Mouse (Mus musculus): ENCODE measurements around the gene Ptpru.
"Not testable (repeated sequence)": the region's sequence is repeated elsewhere in the genome, so short reads cannot be mapped to it uniquely, and the experiment has no call there.

Ptpru gene

DNA sequence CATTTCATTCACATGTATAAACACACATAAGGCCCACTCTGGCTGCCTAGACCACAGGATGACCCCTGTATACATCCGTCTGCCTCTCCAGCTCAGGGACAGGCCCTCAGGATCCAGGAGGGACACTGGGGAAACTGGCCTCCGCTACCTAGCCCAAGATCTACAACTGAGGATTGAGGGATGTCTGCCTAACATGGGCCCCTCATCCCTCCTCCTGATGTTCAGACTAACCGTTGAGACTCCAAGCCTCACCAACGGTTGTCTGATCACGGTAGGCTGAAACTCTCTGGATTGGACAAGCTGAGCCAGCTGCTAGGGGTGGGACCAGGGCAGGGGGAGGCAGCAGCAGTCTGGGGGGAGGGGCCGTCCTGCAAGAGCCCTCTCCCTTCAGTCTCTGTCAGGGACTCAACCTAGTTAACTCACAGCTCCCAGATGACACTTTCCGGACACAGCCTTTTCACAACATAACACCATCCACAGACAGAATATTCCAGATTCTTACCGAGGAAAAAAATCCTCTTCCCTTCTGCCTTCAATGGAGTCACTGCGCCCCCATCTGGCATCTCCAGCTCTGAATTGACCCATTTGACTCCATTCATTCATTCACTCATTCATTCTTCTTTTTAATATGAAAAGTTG, 4.0 kb downstream of the Ptpru start:
- no peak for DNase-seq (ENCODE audit: low spot score in 2 of 2)

DNA sequence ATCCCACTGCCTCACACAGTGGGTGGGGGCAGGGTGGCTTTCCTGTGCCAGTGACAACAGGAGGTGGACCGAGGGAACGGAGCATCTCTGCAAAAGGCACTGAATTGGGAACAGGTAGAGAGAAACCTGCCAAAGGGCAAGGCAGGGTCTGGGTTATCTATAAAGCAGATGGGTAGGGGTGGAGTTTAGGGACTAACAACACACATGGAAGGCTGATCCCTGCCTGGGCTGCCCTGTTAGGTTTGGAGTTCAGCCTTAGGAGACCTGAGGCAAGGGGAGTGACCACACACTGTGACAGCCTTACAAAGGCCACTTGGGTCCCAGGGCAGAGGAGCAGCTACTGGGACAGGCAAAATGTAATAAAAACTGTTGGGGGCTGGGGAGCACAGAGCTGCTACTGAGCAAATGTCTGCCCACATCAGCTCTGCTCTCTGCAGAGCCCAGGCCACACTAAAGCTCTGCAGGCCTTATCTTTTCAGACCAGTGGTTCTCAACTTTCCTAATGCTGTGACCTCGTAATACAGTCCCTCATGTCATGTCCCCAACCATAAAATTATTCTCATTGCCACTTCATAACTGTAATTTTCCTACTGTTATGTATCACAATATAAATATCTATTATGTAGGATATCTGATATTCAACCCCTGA, 5.2 kb downstream of the Ptpru start:
- DNase-seq (ENCODE audit: low spot score in 2 of 2) = no peak

DNA sequence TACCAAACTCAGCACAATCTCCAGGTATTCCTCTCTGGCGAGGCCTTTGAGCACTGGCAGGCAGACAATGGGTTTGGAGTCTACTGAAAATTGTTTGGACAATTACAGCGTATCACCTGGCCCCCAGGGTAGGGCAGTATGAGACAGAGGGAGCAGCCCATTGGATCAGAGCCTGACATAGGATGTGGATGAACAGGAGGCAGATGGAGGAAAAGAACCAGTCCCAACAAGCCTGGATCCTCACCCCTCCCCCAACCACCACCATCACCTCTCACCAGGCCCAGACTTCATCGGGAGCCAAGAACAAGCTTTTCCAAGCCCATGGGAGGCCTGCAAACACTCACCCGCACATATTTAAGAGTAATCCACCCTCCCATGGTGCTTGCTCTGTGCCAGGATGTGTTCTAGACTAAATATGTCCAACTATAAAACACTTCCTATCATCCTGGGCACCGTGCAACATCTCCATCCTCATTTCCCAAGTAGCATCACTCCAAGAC, 6.5 kb downstream of the Ptpru start:
- no peak for DNase-seq (ENCODE audit: low spot score in 2 of 2)

DNA sequence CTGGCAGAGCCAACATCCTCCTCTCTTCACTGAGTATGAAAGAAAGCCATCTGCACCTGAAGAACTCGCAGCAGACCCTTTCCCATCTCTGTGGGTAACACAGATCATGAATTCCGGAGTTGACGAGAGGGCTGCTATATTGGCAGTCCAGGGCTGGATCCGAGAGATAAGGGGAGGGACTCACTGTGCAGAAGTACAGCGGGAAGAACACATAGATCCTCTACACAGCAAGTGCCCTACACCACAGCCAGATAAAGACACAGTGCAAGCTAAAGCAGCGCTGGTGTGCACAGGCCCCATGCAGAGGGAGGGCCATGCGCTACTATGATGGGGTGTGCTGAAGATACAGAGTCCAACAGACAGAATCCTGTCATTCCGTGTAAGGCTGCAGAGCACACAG, 9.0 kb downstream of the Ptpru start:
- DNase-seq (ENCODE audit: low spot score in 2 of 2) = no peak

DNA sequence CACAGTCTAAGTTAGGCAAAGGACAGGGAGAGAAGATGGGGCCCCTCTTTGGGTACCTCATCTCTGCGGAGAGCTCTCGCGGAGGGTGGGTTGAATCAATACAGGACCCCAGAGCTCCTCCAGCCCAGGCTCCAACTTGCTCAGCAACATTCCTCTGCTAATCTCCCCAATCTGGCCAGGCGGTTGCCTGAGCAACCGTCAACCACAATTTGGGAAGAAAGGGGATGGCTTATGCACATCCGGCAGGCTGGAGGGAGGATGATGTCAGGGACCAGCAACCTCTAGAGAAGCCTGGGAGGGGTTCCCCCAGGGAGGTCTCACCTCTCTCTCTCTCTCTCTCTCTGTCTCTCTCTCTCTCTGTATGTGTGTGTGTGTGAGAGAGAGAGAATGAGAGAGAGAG, 11.2 kb downstream of the Ptpru start:
- DNase-seq (ENCODE audit: low spot score in 2 of 2) = no peak

DNA sequence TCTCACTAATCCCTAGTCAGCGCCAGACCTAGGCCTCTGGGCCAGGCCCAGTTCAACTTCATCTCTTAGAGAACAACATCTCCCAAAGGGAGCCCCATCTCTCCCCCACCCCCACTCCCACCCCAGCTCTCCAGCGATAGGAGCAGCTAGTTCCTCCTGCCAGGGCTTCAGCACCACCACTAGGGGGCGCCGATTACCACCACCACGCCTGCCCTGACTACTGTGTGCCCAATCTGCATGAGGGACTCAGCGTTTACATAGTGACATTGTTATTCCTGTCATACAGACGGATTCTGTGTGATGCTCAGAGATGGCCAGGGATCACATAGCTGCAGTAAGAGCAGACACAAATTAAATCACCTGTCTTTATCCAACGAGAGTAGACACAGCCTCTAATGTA, 12.3 kb downstream of the Ptpru start:
- peak; percentile 16 to 68 for DNase-seq (ENCODE audit: low spot score in 2 of 2)

DNA sequence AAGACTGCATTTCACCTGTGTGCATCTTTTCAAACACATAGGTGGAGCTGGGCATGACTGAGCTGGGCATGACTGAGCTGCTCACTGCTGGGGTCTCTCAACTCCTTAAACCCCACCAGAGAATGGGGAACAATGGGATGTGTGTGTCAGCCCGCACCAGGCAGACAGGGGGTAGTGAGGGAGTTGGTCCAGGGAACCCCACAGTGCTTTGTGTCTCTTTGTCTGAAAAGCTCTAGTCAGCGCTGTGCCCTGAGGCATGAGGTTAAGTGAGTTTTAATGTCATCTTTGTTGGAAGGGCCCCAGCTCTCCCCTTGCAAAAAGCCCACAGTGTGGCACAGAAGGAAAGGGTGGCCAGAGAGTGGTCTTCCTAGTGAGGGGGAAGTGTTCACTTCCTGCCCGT, 13.1 kb downstream of the Ptpru start:
- DNase-seq (ENCODE audit: low spot score in 2 of 2) = no peak

DNA sequence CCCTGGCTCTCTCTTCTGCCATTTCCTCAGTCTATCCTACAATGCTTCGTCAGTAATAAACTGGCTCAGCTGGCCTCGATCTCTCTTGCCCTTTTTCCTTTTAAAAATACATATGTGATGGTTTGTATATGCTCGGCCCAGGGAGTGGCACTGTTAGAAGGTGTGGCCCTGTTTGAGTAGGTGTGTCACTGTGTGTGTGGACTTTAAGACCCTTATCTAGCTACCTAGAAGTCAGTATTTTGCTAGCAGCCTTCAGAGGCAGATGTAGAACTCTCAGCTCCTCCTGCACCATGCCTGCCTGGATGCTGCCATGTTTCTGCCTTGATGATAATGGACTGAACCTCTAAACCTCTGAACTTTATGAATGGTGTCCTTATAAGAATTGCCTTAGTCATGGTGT, 15.5 kb downstream of the Ptpru start:
- DNase-seq (ENCODE audit: low spot score in 2 of 2) = no peak

DNA sequence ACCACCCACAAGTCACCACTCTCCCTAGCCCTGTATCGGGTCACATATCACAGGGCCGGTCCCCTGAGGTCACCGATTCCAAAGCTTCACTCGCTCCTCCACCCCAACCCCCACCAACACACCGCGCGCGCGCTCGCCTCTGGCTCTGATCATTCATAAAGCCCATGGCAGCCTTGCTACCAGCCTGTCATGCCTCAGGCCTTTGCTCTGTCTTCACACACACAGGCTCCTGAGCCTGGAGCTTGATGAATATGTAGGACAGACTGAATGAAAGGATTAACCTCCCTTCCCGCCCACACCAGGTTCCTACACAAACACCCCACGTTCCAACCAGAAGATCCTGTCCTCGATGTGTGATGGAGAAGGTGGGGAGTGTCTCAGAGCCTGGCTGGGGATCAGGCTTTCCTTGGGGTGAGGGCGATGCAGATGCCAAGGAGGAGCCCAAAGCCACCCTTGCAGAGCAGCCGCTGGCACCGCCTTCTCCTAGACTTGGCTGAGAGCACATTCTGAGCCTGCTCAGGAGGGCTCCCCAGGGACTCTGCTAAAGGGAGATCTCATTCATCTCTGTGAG, 16.8 kb downstream of the Ptpru start:
- no peak for DNase-seq (ENCODE audit: low spot score in 2 of 2)

DNA sequence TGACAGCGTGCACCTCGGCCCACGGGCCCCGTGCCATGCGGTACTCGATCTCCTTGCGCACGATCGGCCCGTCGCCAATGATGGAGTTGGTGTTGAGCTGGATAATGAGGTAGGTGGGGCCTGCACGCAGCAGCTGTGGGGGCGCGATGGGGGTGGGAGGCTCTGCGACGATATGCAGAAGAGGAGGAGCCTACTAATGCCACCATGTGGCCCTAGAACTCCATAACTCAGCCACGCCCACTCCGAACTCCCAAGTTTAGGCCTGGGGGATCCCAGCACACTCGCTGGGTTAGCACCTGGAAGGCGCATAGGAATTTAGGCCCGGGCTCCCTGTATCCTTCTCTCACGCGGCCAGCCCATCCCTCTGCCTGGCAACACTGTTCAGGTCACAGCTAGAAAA, 19.2 kb downstream of the Ptpru start:
- no peak for DNase-seq (ENCODE audit: low spot score in 2 of 2)

DNA sequence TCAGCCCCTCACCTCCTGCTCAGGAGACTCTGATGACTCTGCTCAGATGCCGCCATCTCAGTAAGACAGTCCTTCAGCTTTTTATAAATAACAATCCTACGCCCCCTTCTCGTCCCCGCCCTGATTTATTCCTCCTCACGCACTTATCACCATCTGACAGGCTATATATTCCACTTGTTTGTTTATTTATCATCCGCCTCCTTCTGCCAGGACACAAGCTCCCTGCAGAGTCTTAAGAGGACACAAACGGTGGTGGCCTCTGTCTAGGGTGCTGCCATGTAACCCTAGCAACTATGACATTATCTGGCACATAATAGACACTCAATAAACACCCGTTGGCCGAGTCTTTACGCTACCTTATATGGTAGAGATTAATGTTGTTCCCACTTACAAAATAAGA, 22.3 kb downstream of the Ptpru start:
- DNase-seq (ENCODE audit: low spot score in 2 of 2) = no peak

DNA sequence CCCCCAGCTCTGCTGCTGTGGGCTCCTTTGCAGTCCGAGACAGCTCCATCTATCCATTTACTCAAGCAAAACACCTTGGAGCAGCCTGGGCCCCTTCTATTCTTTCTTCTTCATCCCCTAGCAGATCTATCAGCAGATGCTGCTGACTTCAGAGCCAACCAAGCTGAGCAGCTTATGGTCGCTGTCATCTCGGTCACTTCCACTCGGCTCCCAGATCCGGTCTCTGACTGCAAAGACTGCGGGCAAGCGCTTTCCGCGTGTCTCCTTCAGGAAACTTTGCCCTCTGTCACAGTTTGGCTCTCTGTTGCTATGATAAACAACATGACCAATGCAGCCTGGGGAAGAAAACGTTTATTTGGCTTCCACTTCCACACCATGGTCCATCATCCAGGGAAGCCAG, 23.2 kb downstream of the Ptpru start:
- DNase-seq (ENCODE audit: low spot score in 2 of 2) = no peak

DNA sequence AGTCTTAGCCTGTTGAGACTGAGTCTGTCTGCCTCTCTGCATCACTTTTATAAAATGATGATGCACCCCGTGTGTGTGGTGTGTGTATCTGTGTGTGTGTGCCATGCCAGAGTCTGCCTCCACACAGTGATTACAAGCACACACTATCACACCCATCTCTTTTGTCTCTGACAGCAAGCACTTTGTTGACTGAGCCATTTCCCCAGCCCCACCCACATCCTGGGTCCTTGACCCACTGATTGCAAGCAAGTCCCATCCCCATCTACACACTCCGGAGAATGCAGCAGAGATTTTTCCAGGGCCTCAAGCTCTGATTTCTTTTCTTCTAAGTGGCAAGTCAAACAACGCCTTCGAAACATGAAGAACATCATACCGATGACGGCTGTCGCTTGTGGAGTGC, 24.3 kb downstream of the Ptpru start:
- DNase-seq (ENCODE audit: low spot score in 2 of 2) = no peak

DNA sequence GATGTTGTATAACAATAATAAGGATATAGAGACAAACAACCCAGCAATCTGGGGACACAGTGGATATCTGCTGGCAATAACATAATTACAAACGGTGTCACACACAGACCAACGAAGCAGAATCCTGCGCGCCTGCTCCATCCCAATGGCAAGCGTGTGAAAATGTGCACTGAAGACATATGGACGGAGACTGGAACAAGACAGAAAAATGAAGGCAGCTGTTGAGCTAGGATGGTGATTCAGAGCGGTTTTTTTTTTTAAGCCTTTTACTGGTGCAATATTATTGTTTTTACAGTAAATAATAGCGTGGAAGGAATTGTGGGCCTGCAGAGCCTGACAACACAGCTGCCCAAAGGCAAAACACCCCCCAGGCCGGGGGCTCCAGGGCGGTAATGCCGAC, 25.6 kb downstream of the Ptpru start:
- DNase-seq (ENCODE audit: low spot score in 2 of 2) = no peak

DNA sequence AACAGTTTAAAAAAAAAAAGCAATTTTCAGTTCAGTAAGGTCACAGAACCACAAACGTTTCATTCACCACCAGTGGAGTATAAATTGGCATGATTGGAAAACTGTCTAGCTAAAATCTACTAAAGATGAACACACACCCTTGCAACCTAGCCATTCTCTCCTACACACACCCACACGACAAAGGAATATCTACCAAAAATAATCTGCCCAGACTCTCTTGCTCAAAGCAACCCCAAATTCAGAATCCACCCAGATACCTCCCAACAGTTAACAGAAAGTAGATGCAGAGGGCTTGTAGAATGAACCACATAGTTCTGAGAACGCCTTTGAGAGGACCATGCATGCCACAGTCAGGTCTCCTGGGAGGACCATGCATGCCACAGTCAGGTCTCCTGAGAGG, 32.8 kb downstream of the Ptpru start:
- DNase-seq (ENCODE audit: low spot score in 2 of 2) = no peak

DNA sequence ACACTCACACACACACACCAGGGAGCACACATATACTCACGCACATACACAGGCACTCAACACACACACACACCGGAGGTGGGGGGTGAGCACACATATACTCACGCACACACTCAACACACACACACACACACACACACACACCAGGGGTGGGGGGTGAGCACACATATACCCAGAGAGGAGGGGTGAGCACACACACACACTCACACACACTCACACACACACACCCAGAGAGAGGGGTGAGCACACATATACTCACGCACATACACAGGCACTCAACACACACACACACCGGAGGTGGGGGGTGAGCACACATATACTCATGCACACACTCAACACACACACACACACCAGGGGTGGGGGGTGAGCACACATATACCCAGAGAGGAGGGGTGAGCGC, 33.4 kb downstream of the Ptpru start:
- not testable (repeated sequence) for DNase-seq (ENCODE audit: low spot score in 2 of 2)

DNA sequence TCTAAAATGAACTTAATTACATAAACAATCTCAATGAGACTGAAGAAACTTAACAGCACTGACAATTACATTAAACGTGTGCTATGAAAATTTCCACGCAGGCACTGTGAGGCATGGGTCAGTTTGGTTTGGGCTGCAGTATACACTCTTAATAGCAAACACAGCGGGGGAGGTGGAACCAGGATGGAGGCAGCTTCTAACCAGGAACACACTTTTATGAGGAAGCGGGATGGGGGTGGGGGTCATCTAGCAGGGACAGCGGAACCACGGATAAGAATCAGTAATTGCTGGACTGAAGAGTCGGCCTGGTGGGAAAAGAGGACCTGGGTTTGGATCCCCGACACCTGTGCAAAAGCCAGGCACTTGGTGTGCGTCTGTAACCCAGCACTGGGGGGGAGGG, 34.2 kb downstream of the Ptpru start:
- no peak for DNase-seq (ENCODE audit: low spot score in 2 of 2)

DNA sequence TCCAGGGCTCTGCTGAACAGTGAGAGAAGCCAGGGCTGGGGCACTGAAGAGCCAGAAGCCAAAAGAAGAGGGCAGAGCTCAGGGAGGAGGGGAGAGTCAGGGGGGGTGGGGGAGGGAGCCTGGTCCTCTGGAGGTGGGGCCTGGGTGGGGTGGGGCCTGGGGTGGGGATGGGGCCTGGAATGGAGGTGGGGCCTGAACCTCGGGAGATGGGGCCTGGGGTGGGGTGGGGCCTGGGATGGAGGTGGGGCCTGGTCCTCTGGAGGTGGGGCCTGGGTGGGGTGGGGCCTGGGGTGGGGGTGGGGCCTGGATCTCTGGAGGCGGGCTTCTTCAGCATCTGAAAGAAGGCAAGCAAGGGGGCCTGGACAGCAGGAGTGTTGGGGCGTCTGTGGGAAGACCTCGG, 39.1 kb downstream of the Ptpru start:
- no peak for DNase-seq (ENCODE audit: low spot score in 2 of 2)

DNA sequence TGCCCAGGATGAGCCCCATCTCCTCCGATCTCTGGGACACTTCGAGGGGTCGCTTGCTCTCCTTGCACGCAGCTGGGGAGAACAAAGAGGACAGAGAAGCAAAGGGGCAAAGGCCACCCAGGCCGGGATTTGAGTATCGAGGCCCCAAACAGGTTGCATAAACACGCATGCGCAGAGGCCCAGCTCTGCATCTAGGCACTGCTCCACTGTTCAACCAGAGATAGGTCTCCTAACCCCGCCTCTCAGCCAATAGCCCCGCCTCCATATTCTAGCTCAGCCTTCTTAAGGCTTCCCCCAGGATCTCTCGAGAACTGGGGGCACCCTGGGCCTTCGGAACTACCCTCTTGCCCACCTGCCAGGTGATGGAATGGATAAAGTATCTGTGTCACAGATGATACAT, 40.2 kb downstream of the Ptpru start:
- no peak for DNase-seq (ENCODE audit: low spot score in 2 of 2)

DNA sequence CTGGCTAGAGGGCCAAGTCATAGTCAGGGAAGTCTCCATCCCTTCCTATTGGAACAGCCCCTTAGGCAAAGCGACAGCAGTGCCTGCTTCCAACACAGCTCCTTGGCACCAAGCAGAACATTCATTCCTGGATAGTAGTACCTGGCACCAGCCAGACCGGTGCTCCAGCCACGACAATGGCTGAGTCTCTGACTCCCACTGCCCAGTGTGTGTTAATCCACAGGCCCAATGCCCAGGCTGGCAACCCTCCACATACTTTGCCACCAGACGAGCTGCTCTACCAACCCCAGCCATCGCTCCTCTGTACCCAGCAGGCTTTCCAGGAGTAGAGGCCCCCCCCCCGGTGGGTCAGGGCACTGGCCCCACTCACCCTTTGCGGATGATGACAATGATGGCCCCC, 40.6 kb downstream of the Ptpru start:
- no peak for DNase-seq (ENCODE audit: low spot score in 2 of 2)

DNA sequence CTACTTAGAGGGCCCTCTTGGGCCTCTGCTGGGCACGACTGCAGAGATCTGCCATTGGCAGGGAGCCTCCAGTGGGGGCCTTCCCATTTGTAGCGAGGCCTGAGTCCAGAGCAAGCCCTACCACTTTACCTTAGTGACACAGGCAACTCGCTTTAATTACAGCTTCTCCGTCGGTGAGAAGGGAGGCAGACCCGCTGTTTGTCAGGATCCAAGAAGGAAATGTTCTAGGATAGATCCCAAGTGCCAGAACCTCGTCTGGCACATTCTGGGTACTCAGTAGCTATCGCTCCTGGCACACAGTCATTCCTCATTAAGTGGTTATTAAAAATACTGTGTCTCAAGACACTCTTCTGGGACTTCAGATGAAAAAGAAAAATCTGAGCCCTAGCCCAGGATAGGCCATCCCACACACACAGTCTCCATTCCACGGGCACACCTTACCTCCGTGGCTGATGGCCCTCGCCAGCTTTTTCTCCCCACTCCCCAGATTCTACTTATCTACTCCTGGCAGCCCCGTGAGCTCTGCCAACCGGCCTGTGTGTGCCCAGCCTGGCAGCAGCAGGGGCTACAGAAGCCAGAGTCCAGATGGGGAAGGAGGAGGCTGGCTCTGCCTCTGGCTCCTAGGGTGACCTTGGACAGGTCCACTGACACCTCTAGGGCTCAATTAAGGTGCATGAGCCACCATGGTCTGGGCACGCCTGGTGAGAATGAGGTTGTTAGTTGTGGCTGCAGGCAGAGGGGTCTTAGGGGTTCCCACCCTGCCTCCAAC, 41.6 kb downstream of the Ptpru start:
- no peak for DNase-seq (ENCODE audit: low spot score in 2 of 2)

DNA sequence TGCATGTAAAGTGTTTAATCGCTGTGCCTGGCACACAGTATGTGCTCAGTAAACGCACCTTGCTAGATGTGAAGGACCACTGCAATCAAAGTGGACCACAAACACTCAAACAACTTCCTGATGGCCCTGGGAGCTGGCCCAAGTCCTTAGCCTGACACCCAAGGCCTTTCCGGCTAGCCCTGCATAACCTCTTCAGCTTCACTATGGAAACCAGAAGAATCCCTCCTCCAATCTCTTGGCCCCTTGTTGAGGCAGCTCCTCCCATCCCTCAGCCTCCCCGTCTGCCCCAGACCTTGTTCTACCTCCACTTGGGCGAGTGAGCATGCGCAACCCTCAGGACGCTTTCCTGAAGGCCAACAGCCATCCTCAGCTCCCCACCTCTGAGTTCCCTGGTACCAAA, 51.3 kb downstream of the Ptpru start:
- no peak for DNase-seq (ENCODE audit: low spot score in 2 of 2)

DNA sequence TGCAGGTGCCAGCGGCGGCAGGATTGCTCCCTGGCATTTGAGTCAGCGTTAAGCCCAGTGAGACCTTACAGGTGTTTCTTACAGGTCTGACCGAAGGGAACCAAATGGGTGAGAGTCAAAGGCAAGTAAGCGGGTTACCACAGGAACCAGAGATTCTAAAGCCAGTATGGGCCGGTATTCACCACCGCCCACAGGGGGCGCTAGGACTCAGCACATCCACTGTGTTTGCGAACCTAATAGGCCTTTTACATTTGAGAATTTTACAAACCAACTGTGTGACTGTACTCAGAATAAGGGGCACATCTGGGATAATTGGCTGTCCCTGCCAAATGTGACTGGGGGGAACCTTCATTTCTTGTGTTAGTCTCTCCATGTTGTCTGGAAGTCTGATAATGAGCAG, 54.1 kb downstream of the Ptpru start:
- peak in 1 of 2 experiments; percentile 39 for DNase-seq (ENCODE audit: low spot score in 2 of 2)
